ENCODE assay signal across 10 mouse cellular contexts in genomic region chr1:33334061-33334460, GRCm38 (mm10).
DNase-seq lines count a peak whose midpoint lies in the region; ATAC-seq and TF ChIP-seq lines count a peak whose summit lies in the region.
"Had no signal": no experiment of that assay in that cellular context is flagged by ENCODE, and none has a peak within 500 bp of the region (broad histone marks: within the 10 kb centered on the region; RNA-seq: fewer than 3 reads in every experiment).

No protein-coding gene starts in this region.

- peak; percentile 19 for DNase-seq in forebrain, embryonic 14.5 days (ENCODE audit: low spot score)
- DNase-seq in lung, adult 2 months: no peak
- peak; percentile 65 to 75 for DNase-seq in heart, adult 18-20 months
- DNase-seq in kidney, postnatal 36 days: peak; percentile 1
- no peak for DNase-seq in urinary bladder, postnatal 25 days (ENCODE audit: low spot score)
- no peak for DNase-seq in urinary bladder, adult 18-20 months (ENCODE audit: low spot score in 2 of 2)

- H3K27me3 ChIP-seq in forebrain, embryonic 14.5 days (replicated peaks; ENCODE audit: control insufficient read depth, insufficient read depth, low read length): no peaks in the 10 kb centered on the region
- H3K27me3 ChIP-seq in forebrain, embryonic 16.5 days (replicated peaks; ENCODE audit: control insufficient read depth, insufficient read depth, low read length): no peaks in the 10 kb centered on the region
- no peaks in the 10 kb centered on the region for H3K27me3 ChIP-seq in lung, embryonic 16.5 days (ENCODE audit: control insufficient read depth, insufficient read depth, low read depth, low read length)
- H3K27me3 ChIP-seq: embryonic facial prominence, embryonic 12.5 days; limb, embryonic 13.5 days had no signal

- H3K27ac ChIP-seq in forebrain, embryonic 14.5 days (ENCODE audit: low read depth, low read length): no peak overlapping the region
- no peak overlapping the region for H3K27ac ChIP-seq in forebrain, embryonic 16.5 days (ENCODE audit: low read length)
- H3K27ac ChIP-seq in lung, embryonic 16.5 days (ENCODE audit: low read length): no peak overlapping the region
- H3K27ac ChIP-seq: embryonic facial prominence, embryonic 12.5 days; limb, embryonic 13.5 days had no signal

- no peak for TF ChIP-seq POLR2A in lung, adult 2 months (IDR thresholded peaks at IDR 0.05; ENCODE audit: borderline replicate concordance, extremely low read depth, low read depth, low read length)

- H3K4me1 ChIP-seq in forebrain, embryonic 14.5 days (ENCODE audit: control insufficient read depth, insufficient read depth, low read length): no peaks in the 10 kb centered on the region
- no peaks in the 10 kb centered on the region for H3K4me1 ChIP-seq in forebrain, embryonic 16.5 days (replicated peaks; ENCODE audit: control insufficient read depth, insufficient read depth, low read length)
- no peaks in the 10 kb centered on the region for H3K4me1 ChIP-seq in lung, embryonic 16.5 days (replicated peaks; ENCODE audit: control insufficient read depth, insufficient read depth, low read length)
- no peaks in the 10 kb centered on the region for H3K4me1 ChIP-seq in lung, adult 2 months (ENCODE audit: control insufficient read depth, insufficient read depth, low read length)
- H3K4me1 ChIP-seq: embryonic facial prominence, embryonic 12.5 days; limb, embryonic 13.5 days had no signal

- no peak overlapping the region for H3K4me2 ChIP-seq in forebrain, embryonic 14.5 days (ENCODE audit: low read length)
- H3K4me2 ChIP-seq in forebrain, embryonic 16.5 days (ENCODE audit: low read length): no peak overlapping the region
- no peak overlapping the region for H3K4me2 ChIP-seq in lung, embryonic 16.5 days (ENCODE audit: low read depth, low read length)
- H3K4me2 ChIP-seq: embryonic facial prominence, embryonic 12.5 days; limb, embryonic 13.5 days had no signal

- H3K9me3 ChIP-seq in forebrain, embryonic 14.5 days (replicated peaks; ENCODE audit: control insufficient read depth, low read length): no peaks in the 10 kb centered on the region
- no peaks in the 10 kb centered on the region for H3K9me3 ChIP-seq in forebrain, embryonic 16.5 days (ENCODE audit: control insufficient read depth, low read length)
- H3K9me3 ChIP-seq in lung, embryonic 16.5 days (ENCODE audit: control insufficient read depth, low read length): no peaks in the 10 kb centered on the region
- H3K9me3 ChIP-seq: embryonic facial prominence, embryonic 12.5 days; limb, embryonic 13.5 days had no signal

- no peak for ATAC-seq in forebrain, embryonic 14.5 days
- ATAC-seq in forebrain, embryonic 16.5 days: no peak
- ATAC-seq in lung, embryonic 16.5 days (ENCODE audit: low read depth): peak; percentile 60

- WGBS in forebrain, embryonic 14.5 days: 81% methylated on average over 3 of the region's 3 CpGs
- WGBS in forebrain, embryonic 16.5 days: 68% methylated on average over 3 of the region's 3 CpGs
- 51% methylated on average over 3 of the region's 3 CpGs for WGBS in lung, embryonic 16.5 days
- 63% methylated on average over 3 of the region's 3 CpGs for WGBS in lung, adult 2 months

- no peak for TF ChIP-seq CTCF in lung, adult 2 months (IDR thresholded peaks at IDR 0.05; ENCODE audit: insufficient read depth, low read length)

- no peak overlapping the region for H3K4me3 ChIP-seq in forebrain, embryonic 14.5 days (ENCODE audit: low read depth, low read length)
- H3K4me3 ChIP-seq in forebrain, embryonic 16.5 days (replicated peaks; ENCODE audit: low read length): no peak overlapping the region
- H3K4me3 ChIP-seq in lung, embryonic 16.5 days (ENCODE audit: low read length): no peak overlapping the region
- H3K4me3 ChIP-seq in lung, adult 2 months (replicated peaks; ENCODE audit: extremely low read depth, low read depth, low read length): no peak overlapping the region
- H3K4me3 ChIP-seq: embryonic facial prominence, embryonic 12.5 days; limb, embryonic 13.5 days had no signal

- H3K36me3 ChIP-seq in forebrain, embryonic 14.5 days (ENCODE audit: control insufficient read depth, insufficient read depth, low read length): no peaks in the 10 kb centered on the region
- no peaks in the 10 kb centered on the region for H3K36me3 ChIP-seq in forebrain, embryonic 16.5 days (ENCODE audit: control insufficient read depth, insufficient read depth)
- no peaks in the 10 kb centered on the region for H3K36me3 ChIP-seq in lung, embryonic 16.5 days (ENCODE audit: control insufficient read depth, insufficient read depth, low read length)
- H3K36me3 ChIP-seq: embryonic facial prominence, embryonic 12.5 days; limb, embryonic 13.5 days had no signal

- no peak overlapping the region for H3K9ac ChIP-seq in forebrain, embryonic 14.5 days (ENCODE audit: low read length)
- H3K9ac ChIP-seq in forebrain, embryonic 16.5 days (replicated peaks; ENCODE audit: low read depth, low read length): no peak overlapping the region
- H3K9ac ChIP-seq in lung, embryonic 16.5 days (ENCODE audit: low read length): no peak overlapping the region
- H3K9ac ChIP-seq: embryonic facial prominence, embryonic 12.5 days; limb, embryonic 13.5 days had no signal

Comparison
In these comparisons a context has a peak if more than half of its experiments do, and no peak if none do; other contexts are left out.
1. DNase-seq: peak in forebrain, embryonic 14.5 days (single experiment), heart, adult 18-20 months (2 of 2) and kidney, postnatal 36 days (2 of 2); none in lung, adult 2 months (single experiment), urinary bladder, postnatal 25 days (single experiment) and urinary bladder, adult 18-20 months (0 of 2).